Mouse (Mus musculus) hindlimb bud, embryonic 11.5 days (tissue): ENCODE data around the gene Mef2c.

ENCODE experiments used
- DNase-seq: peaks from one replicate; pipeline ENCODE4 v3.0.0-alpha.2; 2012; ENCODE audit warnings: low read depth, low spot score; ENCODE audit errors: extremely low spot score

Mef2c gene

GRCm38 (mm10) chr13:83524159-83524901 lies 20.5 kb downstream of the Mef2c start:
- DNase-seq, result no peak

GRCm38 (mm10) chr13:83524902-83525715 lies 21.3 kb downstream of the Mef2c start:
- DNase-seq, result no peak

- no peak for DNase-seq
Observed at GRCm38 (mm10) chr13:83525716-83526005, 21.8 kb downstream of the Mef2c start.

- DNase-seq, result no peak
Observed at GRCm38 (mm10) chr13:83526066-83526465, 22.2 kb downstream of the Mef2c start.

GRCm38 (mm10) chr13:83527921-83528320 lies 24.1 kb downstream of the Mef2c start:
- no peak for DNase-seq

GRCm38 (mm10) chr13:83529729-83530314 lies 26.0 kb downstream of the Mef2c start:
- no peak for DNase-seq

GRCm38 (mm10) chr13:83530889-83531288 lies 27.1 kb downstream of the Mef2c start:
- no peak for DNase-seq

GRCm38 (mm10) chr13:83531968-83532591 lies 28.2 kb downstream of the Mef2c start:
- DNase-seq, result no peak

GRCm38 (mm10) chr13:83536361-83536760 lies 32.5 kb downstream of the Mef2c start:
- DNase-seq, result no peak

GRCm38 (mm10) chr13:83537163-83537562 lies 33.3 kb downstream of the Mef2c start:
- no peak for DNase-seq

- no peak for DNase-seq
Observed at GRCm38 (mm10) chr13:83539921-83540320, 36.1 kb downstream of the Mef2c start.

- no peak for DNase-seq
Observed at GRCm38 (mm10) chr13:83542666-83543065, 38.8 kb downstream of the Mef2c start.

GRCm38 (mm10) chr13:83544707-83545106 lies 40.9 kb downstream of the Mef2c start:
- no peak for DNase-seq

- DNase-seq, result no peak
Observed at GRCm38 (mm10) chr13:83546876-83547275, 43.0 kb downstream of the Mef2c start.

- DNase-seq, result no peak
Observed at GRCm38 (mm10) chr13:83551259-83551658, 47.4 kb downstream of the Mef2c start.

- no peak for DNase-seq
Observed at GRCm38 (mm10) chr13:83552051-83552450, 48.2 kb downstream of the Mef2c start.

- no peak for DNase-seq
Observed at GRCm38 (mm10) chr13:83563261-83563660, 59.4 kb downstream of the Mef2c start.

- no peak for DNase-seq
Observed at GRCm38 (mm10) chr13:83565732-83566131, 61.9 kb downstream of the Mef2c start.

GRCm38 (mm10) chr13:83566180-83566579 lies 62.3 kb downstream of the Mef2c start:
- no peak for DNase-seq

- DNase-seq, result no peak
Observed at GRCm38 (mm10) chr13:83566834-83567534, 63.1 kb downstream of the Mef2c start.

GRCm38 (mm10) chr13:83567681-83568080 lies 63.8 kb downstream of the Mef2c start:
- no peak for DNase-seq
